Mouse (Mus musculus): Measurements from ENCODE around the gene Hmgcll1. TPM values are rescaled to one million over a fixed set of nuclear protein-coding genes. Genes with fewer than 3 reads are reported as not detected.

Gene Hmgcll1
- polyA plus RNA-seq, 1 experiment from 2014 or later: 3.9 TPM

GRCm38 (mm10) chr9:76168355-76168754 is 153.7 kb downstream of the Hmgcll1 start:
- H3K27ac ChIP-seq: no peak overlapping the region
- H3K4me1 ChIP-seq: peaks cover 8% of the 10 kb centered on the region; the same call in 1 of the 2 replicates
- no peaks in the 10 kb centered on the region for H3K27me3 ChIP-seq
- no peak for ATAC-seq (ENCODE audit: insufficient number of reproducible peaks, insufficient read depth, low FRiP score, low TSS enrichment, low read depth)
- H3K36me3 ChIP-seq: no peaks in the 10 kb centered on the region
- no peaks in the 10 kb centered on the region for H3K9me3 ChIP-seq
- WGBS: 51% methylated on average over 3 of the region's 3 CpGs
- no peak overlapping the region for H3K9ac ChIP-seq
- H3K4me2 ChIP-seq: no peak overlapping the region
- no peak overlapping the region for H3K4me3 ChIP-seq

- WGBS: 32% methylated on average over 5 of the region's 5 CpGs
- Histone ChIP-seq H3K9ac (no peak overlapping the region), H3K27ac (peak overlapping the region; percentile 29), H3K4me3 (no peak overlapping the region), H3K27me3 (no peaks in the 10 kb centered on the region), H3K9me3 (no peaks in the 10 kb centered on the region), H3K4me1 (peaks cover 8% of the 10 kb centered on the region; the same call in 1 of the 2 replicates), H3K36me3 (no peaks in the 10 kb centered on the region), H3K4me2 (no peak overlapping the region)
- ATAC-seq (ENCODE audit: insufficient number of reproducible peaks, insufficient read depth, low FRiP score, low TSS enrichment, low read depth): no peak
These were observed 158.1 kb downstream of the Hmgcll1 start for GRCm38 (mm10) chr9:76172686-76173295.

- H3K9me3 ChIP-seq: no peaks in the 10 kb centered on the region
- no peak overlapping the region for H3K27ac ChIP-seq
- H3K27me3 ChIP-seq: no peaks in the 10 kb centered on the region
- ATAC-seq (ENCODE audit: insufficient number of reproducible peaks, insufficient read depth, low FRiP score, low TSS enrichment, low read depth): no peak
- no peaks in the 10 kb centered on the region for H3K36me3 ChIP-seq
- H3K4me3 ChIP-seq: no peak overlapping the region
- no peak overlapping the region for H3K4me2 ChIP-seq
- no peaks in the 10 kb centered on the region for H3K4me1 ChIP-seq
- H3K9ac ChIP-seq: no peak overlapping the region
These were observed 164.6 kb downstream of the Hmgcll1 start for GRCm38 (mm10) chr9:76179221-76179620.

Other genes with a start within 250 kb of the Hmgcll1 start
- gene Bmp5, start 239.5 kb upstream of the Hmgcll1 start, polyA plus RNA-seq (2015; fragmentation: Nextera tagmentation; extraction: Ambion mirVana): 9.0 and 13.1 TPM in 2 replicates
- 0.14 TPM in 1 of 2 replicates, not detected in the other for gene Gfral, start 198.8 kb downstream of the Hmgcll1 start, polyA plus RNA-seq (2015; fragmentation: Nextera tagmentation; extraction: Ambion mirVana)

All from embryonic facial prominence, embryonic 13.5 days (tissue).